16 mouse cellular contexts compared by ENCODE assay signal in the genomic region with DNA sequence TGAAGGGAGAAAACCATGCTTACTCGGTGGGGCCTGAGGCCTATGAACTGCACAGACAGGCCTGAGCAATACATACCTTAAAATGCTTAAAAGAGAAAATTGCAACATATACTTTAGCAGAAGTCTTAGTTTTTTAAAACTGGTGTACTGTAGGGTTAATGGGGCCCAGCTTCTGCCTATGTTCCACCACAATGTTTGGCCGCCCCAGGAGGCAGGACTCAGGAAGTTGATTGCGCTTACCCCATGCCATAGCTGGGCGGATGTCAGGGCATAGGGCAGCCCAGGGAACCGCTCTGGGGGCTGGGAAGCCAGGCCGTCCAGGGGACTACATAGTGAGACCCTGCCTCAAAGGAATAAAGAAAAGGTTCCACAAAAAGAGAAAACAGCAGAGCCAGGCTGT. TPM values are rescaled to one million over a fixed set of nuclear protein-coding genes. Genes with fewer than 3 reads are reported as not detected.
A peak's percentile ranks its signal among the peaks of the same experiment; 100 is the strongest.
DNase-seq lines count a peak whose midpoint lies in the region; ATAC-seq and TF ChIP-seq lines count a peak whose summit lies in the region.
"Had no signal": no experiment of that assay in that cellular context is flagged by ENCODE, and none has a peak within 500 bp of the region (broad histone marks: within the 10 kb centered on the region; RNA-seq: fewer than 3 reads in every experiment).

No protein-coding gene starts in this region.

- no peak for DNase-seq in hindbrain, postnatal 0 days (ENCODE audit: low spot score)
- DNase-seq in 416B (ENCODE audit: low read depth): peak; percentile 59
- DNase-seq in yolk sac, embryonic 10.5 days (ENCODE audit: low spot score): no peak
- DNase-seq: cerebellum, adult 2 months; heart, adult 2 months; heart, postnatal 10 days; kidney, postnatal 10 days; layer of hippocampus, postnatal 36 days; left cerebral cortex, postnatal 4 days; lung, postnatal 14 days had no signal

- H3K9ac ChIP-seq in hindbrain, postnatal 0 days (replicated peaks; ENCODE audit: low read length): no peak overlapping the region
- H3K9ac ChIP-seq in hindbrain, embryonic 13.5 days: no peak overlapping the region
- H3K9ac ChIP-seq in liver, embryonic 16.5 days (ENCODE audit: low read depth, low read length): no peak overlapping the region; the same call in 1 of the 2 replicates
- H3K9ac ChIP-seq: intestine, embryonic 15.5 days had no signal

- 0 out of 2 replicates have a peak, but pooled peaks cover 3% of the 10 kb centered on the region for H3K4me1 ChIP-seq in hindbrain, postnatal 0 days (ENCODE audit: insufficient read depth, low read length)
- H3K4me1 ChIP-seq in hindbrain, embryonic 13.5 days (replicated peaks): peaks cover 59% of the 10 kb centered on the region
- peaks cover 12% of the 10 kb centered on the region for H3K4me1 ChIP-seq in liver, embryonic 16.5 days (ENCODE audit: control insufficient read depth, low read depth, low read length)

- 66% methylated on average over 6 of the region's 6 CpGs for WGBS in hindbrain, postnatal 0 days
- 63% methylated on average over 6 of the region's 6 CpGs for WGBS in hindbrain, embryonic 13.5 days
- 29% methylated on average over 6 of the region's 6 CpGs for WGBS in liver, embryonic 16.5 days (ENCODE audit: insufficient replicate concordance)

- no peak for ATAC-seq in hindbrain, postnatal 0 days
- ATAC-seq in hindbrain, embryonic 13.5 days (ENCODE audit: low FRiP score): no peak
- ATAC-seq in common myeloid progenitor, adult 5-6 weeks (replicated peaks; ENCODE audit: low read depth, poor library complexity, severe bottlenecking): peak; percentile 71
- peak; percentile 47; the same call in 1 of the 2 replicates for ATAC-seq in liver, embryonic 16.5 days (ENCODE audit: low read depth)
- ATAC-seq in CD4-positive, CD25-positive, alpha-beta regulatory T cell, adult 4 months: no peak
- ATAC-seq: activated CD4-positive, CD25-positive, alpha-beta regulatory T cell, adult 4 months; intestine, embryonic 15.5 days had no signal

- 0 out of 2 replicates have a peak overlapping the region, but pooled peaks have one; percentile 7 for H3K27ac ChIP-seq in hindbrain, postnatal 0 days
- H3K27ac ChIP-seq in hindbrain, embryonic 13.5 days: no peak overlapping the region
- 0 out of 2 replicates have a peak overlapping the region, but pooled peaks have one; percentile 38 for H3K27ac ChIP-seq in liver, embryonic 16.5 days (ENCODE audit: low read length)
- H3K27ac ChIP-seq: heart, adult 2 months; intestine, embryonic 15.5 days had no signal

- H3K9me3 ChIP-seq in hindbrain, postnatal 0 days (ENCODE audit: low read length): no peaks in the 10 kb centered on the region
- H3K9me3 ChIP-seq in hindbrain, embryonic 13.5 days: no peaks in the 10 kb centered on the region
- no peaks in the 10 kb centered on the region for H3K9me3 ChIP-seq in liver, embryonic 16.5 days (replicated peaks; ENCODE audit: control insufficient read depth, low read length)
- H3K9me3 ChIP-seq: intestine, embryonic 15.5 days had no signal

- H3K4me3 ChIP-seq in hindbrain, postnatal 0 days (ENCODE audit: low read length): no peak overlapping the region
- H3K4me3 ChIP-seq in hindbrain, embryonic 13.5 days: no peak overlapping the region
- no peak overlapping the region for H3K4me3 ChIP-seq in liver, embryonic 16.5 days (ENCODE audit: low read depth, low read length)
- H3K4me3 ChIP-seq: heart, adult 2 months; intestine, embryonic 15.5 days had no signal

- H3K36me3 ChIP-seq in hindbrain, postnatal 0 days (ENCODE audit: insufficient read depth, low read length): no peaks in the 10 kb centered on the region
- H3K36me3 ChIP-seq in hindbrain, embryonic 13.5 days: peaks cover 2% of the 10 kb centered on the region; the same call in 1 of the 2 replicates
- H3K36me3 ChIP-seq in liver, embryonic 16.5 days (ENCODE audit: control insufficient read depth, insufficient read depth): no peaks in the 10 kb centered on the region
- H3K36me3 ChIP-seq: intestine, embryonic 15.5 days had no signal

- no peaks in the 10 kb centered on the region for H3K27me3 ChIP-seq in hindbrain, postnatal 0 days (ENCODE audit: insufficient read depth, low read length)
- no peaks in the 10 kb centered on the region for H3K27me3 ChIP-seq in hindbrain, embryonic 13.5 days
- no peaks in the 10 kb centered on the region for H3K27me3 ChIP-seq in liver, embryonic 16.5 days (ENCODE audit: control insufficient read depth, insufficient read depth, low read depth, low read length)
- H3K27me3 ChIP-seq: intestine, embryonic 15.5 days had no signal

- no peak for TF ChIP-seq CTCF in hindbrain, postnatal 0 days (IDR thresholded peaks at IDR 0.05; ENCODE audit: low read depth)

- no peak overlapping the region for H3K4me2 ChIP-seq in hindbrain, postnatal 0 days (ENCODE audit: low read depth, low read length)
- no peak overlapping the region for H3K4me2 ChIP-seq in hindbrain, embryonic 13.5 days
- H3K4me2 ChIP-seq in liver, embryonic 16.5 days (ENCODE audit: low read depth, low read length): no peak overlapping the region
- H3K4me2 ChIP-seq: intestine, embryonic 15.5 days had no signal

RNA-seq across cellular contexts. Expression of a gene that starts 42.5 kb away (rescaled TPM):
- total RNA-seq in hindbrain, postnatal 0 days (2014; rRNA removed): 56.4 and 64.9 TPM in 2 replicates
- polyA plus RNA-seq in hindbrain, postnatal 0 days (2015; fragmentation: Nextera tagmentation; extraction: Ambion mirVana): 18.3 and 19.7 TPM in 2 replicates
- 24.9 and 27.3 TPM in 2 replicates for polyA plus RNA-seq in hindbrain, embryonic 13.5 days (2015; fragmentation: Nextera tagmentation; extraction: Ambion mirVana)
- total RNA-seq in common myeloid progenitor, adult 5-6 weeks (2017): 17.7 and 22.4 TPM in 2 replicates
- 2.1 and 2.4 TPM in 2 replicates for polyA plus RNA-seq in liver, embryonic 16.5 days (2015; fragmentation: Nextera tagmentation; extraction: Ambion mirVana)
- 10 to 100 TPM; 19.6 to 21.4 TPM for polyA plus RNA-seq in CD4-positive, CD25-positive, alpha-beta regulatory T cell, adult 4 months (2017; shearing (Covaris generic))

Comparison
In these comparisons a context has a peak if more than half of its experiments do, and no peak if none do; other contexts are left out.
1. ATAC-seq: peak in common myeloid progenitor, adult 5-6 weeks (single experiment) and liver, embryonic 16.5 days (single experiment); none in hindbrain, postnatal 0 days (single experiment), hindbrain, embryonic 13.5 days (single experiment) and CD4-positive, CD25-positive, alpha-beta regulatory T cell, adult 4 months (single experiment).